In the genomic region with DNA sequence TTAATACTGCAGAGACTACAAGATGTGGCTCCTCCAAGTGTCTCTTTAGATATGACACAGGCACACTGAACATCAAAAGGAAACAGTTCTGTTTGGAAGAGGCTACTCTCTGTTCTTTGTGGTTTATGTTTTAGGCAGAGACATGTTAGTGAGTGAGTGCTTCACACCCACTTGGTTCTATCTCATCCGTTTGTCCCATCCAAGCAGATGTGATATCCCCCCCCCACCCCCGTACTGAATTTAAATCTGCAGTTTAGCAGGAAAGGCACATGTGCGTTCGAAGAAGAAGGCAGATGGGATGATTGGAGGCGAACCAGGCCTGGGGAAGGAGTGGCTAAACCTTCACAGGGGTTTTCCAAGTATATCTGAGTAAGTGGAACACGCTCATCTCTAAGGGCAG, we compare ENCODE assay signal across 18 mouse cellular contexts.
DNase-seq lines count a peak whose midpoint lies in the region; ATAC-seq and TF ChIP-seq lines count a peak whose summit lies in the region.
"Had no signal": no experiment of that assay in that cellular context is flagged by ENCODE, and none has a peak within 500 bp of the region (broad histone marks: within the 10 kb centered on the region; RNA-seq: fewer than 3 reads in every experiment).

No protein-coding gene starts in this region.

- TF ChIP-seq EP300 in liver, embryonic 14.5 days (IDR thresholded peaks at IDR 0.05; ENCODE audit: low read depth), result no peak

- H3K27ac ChIP-seq in liver, embryonic 14.5 days, result no peak overlapping the region
- H3K27ac ChIP-seq: heart, embryonic 13.5 days; hindbrain, embryonic 10.5 days; stomach, embryonic 15.5 days had no signal

- TF ChIP-seq CTCF in liver, embryonic 14.5 days (IDR thresholded peaks at IDR 0.05; ENCODE audit: low read depth), result no peak

- no peak overlapping the region for H3K4me2 ChIP-seq in liver, embryonic 14.5 days (ENCODE audit: low read depth)
- H3K4me2 ChIP-seq: heart, embryonic 13.5 days; lung, embryonic 14.5 days; stomach, embryonic 15.5 days had no signal

- H3K27me3 ChIP-seq in liver, embryonic 14.5 days (ENCODE audit: control insufficient read depth, insufficient read depth, low read length), result no peaks in the 10 kb centered on the region
- H3K27me3 ChIP-seq: heart, embryonic 13.5 days; stomach, embryonic 15.5 days had no signal

- no peak overlapping the region for H3K4me3 ChIP-seq in liver, embryonic 14.5 days (ENCODE audit: insufficient read depth in 1 of 2, low read depth in 2 of 2, low read length in 2 of 2)
- H3K4me3 ChIP-seq: erythroblast, embryonic 14.5 days; heart, embryonic 13.5 days; hindbrain, embryonic 10.5 days; stomach, embryonic 15.5 days had no signal

- no peaks in the 10 kb centered on the region; a peak in 1 of 4 replicates for H3K4me1 ChIP-seq in liver, embryonic 14.5 days (replicated peaks; ENCODE audit: control insufficient read depth in 2 of 2, insufficient read depth in 2 of 2, low read length in 1 of 2)
- H3K4me1 ChIP-seq: hindbrain, embryonic 10.5 days; stomach, embryonic 15.5 days had no signal

- 33% methylated on average over 6 of the region's 6 CpGs for WGBS in liver, embryonic 14.5 days (ENCODE audit: insufficient replicate concordance)

- H3K36me3 ChIP-seq in liver, embryonic 14.5 days (replicated peaks; ENCODE audit: control insufficient read depth, insufficient read depth, low read depth), result no peaks in the 10 kb centered on the region
- H3K36me3 ChIP-seq: heart, embryonic 13.5 days; hindbrain, embryonic 10.5 days; stomach, embryonic 15.5 days had no signal

- peak; percentile 31 for DNase-seq in layer of hippocampus, adult 9-11 months
- DNase-seq in layer of hippocampus, postnatal 25 days (ENCODE audit: extremely low spot score in 1 of 2, low spot score in 1 of 2), result no peak
- DNase-seq in CD4-positive helper T cell, adult 2 months (ENCODE audit: low read depth, low spot score), result peak; percentile 70
- DNase-seq in liver, embryonic 14.5 days (ENCODE audit: low read depth in 3 of 3, low spot score in 3 of 3), result peak in 1 of 3 experiments; percentile 1
- DNase-seq in cerebellum, postnatal 36 days, result no peak
- DNase-seq in gastrocnemius, adult 8-10 months (ENCODE audit: low spot score in 2 of 2), result no peak
- no peak for DNase-seq in urinary bladder, postnatal 10 days (ENCODE audit: low spot score)
- DNase-seq: cerebellum, adult 11-12 months; embryo, embryonic 11 days; forebrain, postnatal 0 days; kidney, postnatal 36 days; lung, embryonic 14.5 days had no signal

- H3K9me3 ChIP-seq in liver, embryonic 14.5 days (ENCODE audit: control insufficient read depth, low read length), result no peaks in the 10 kb centered on the region
- H3K9me3 ChIP-seq: heart, embryonic 13.5 days; hindbrain, embryonic 10.5 days; stomach, embryonic 15.5 days had no signal

- no peak overlapping the region for H3K9ac ChIP-seq in liver, embryonic 14.5 days (replicated peaks)
- H3K9ac ChIP-seq: forebrain, postnatal 0 days; heart, embryonic 13.5 days; lung, embryonic 14.5 days; stomach, embryonic 15.5 days had no signal

- peak; percentile 9 for ATAC-seq in activated CD4-positive, CD25-positive, alpha-beta regulatory T cell, adult 4 months
- 0 out of 2 replicates have a peak, but pooled peaks have one; percentile 24 for ATAC-seq in liver, embryonic 14.5 days (ENCODE audit: insufficient read depth)
- ATAC-seq: forebrain, postnatal 0 days; intestine, postnatal 0 days had no signal

Comparison
In these comparisons a context has a peak if more than half of its experiments do, and no peak if none do; other contexts are left out.
1. DNase-seq: peak in layer of hippocampus, adult 9-11 months (single experiment) and CD4-positive helper T cell, adult 2 months (single experiment); none in layer of hippocampus, postnatal 25 days (0 of 2), cerebellum, postnatal 36 days (0 of 2), gastrocnemius, adult 8-10 months (0 of 2) and urinary bladder, postnatal 10 days (single experiment).